Mouse (Mus musculus) forebrain, embryonic 13.5 days (tissue): ENCODE data around the gene Gbf1. TPM values are rescaled to one million over a fixed set of nuclear protein-coding genes. Genes with fewer than 3 reads are reported as not detected.

Experiments used
- ATAC-seq: fragments of 200-750 bp; cut with Nextera tagmentation; 2 replicates; pipeline ENCODE4 v1.8.0; 2017
- H3K27ac ChIP-seq: fragments of 300-500 bp; sonication (generic); 2 replicates; pipeline ENCODE4 v1.5.1; 2015; ENCODE audit warnings: inconsistent platforms, mild to moderate bottlenecking, moderate library complexity
- H3K27me3 ChIP-seq: fragments of 300-500 bp; sonication (generic); 2 replicates; pipeline ENCODE4 v1.6.1; 2015; ENCODE audit warnings: mild to moderate bottlenecking, inconsistent platforms
- H3K36me3 ChIP-seq: fragments of 300-500 bp; sonication (generic); 2 replicates; pipeline ENCODE4 v1.6.1; 2015; ENCODE audit warnings: mild to moderate bottlenecking, inconsistent platforms; ENCODE audit not compliant: poor library complexity, severe bottlenecking
- H3K4me1 ChIP-seq: fragments of 300-500 bp; sonication (generic); 2 replicates; pipeline ENCODE4 v1.6.1; 2015; ENCODE audit warnings: inconsistent platforms
- H3K4me2 ChIP-seq: fragments of 300-500 bp; sonication (generic); 2 replicates; pipeline ENCODE4 v1.6.1; 2015; ENCODE audit warnings: inconsistent platforms, mild to moderate bottlenecking, moderate library complexity
- H3K4me3 ChIP-seq: fragments of 300-500 bp; sonication (generic); 2 replicates; pipeline ENCODE4 v1.5.1; 2015; ENCODE audit warnings: mild to moderate bottlenecking, inconsistent platforms
- H3K9ac ChIP-seq: fragments of 300-500 bp; sonication (generic); 2 replicates; pipeline ENCODE4 v1.6.1; 2015; ENCODE audit warnings: mild to moderate bottlenecking, inconsistent platforms
- H3K9me3 ChIP-seq: fragments of 300-500 bp; sonication (generic); replicated peaks from 2 replicates; pipeline ENCODE4 v1.6.1; 2016; ENCODE audit warnings: inconsistent platforms
- WGBS: fragments of 180-500 bp; shearing (Covaris S2); methylation state at CpG from one replicate; pipeline ENCODE4 v1.1.7; 2015; 5-methylcytosine and 5-hydroxymethylcytosine counted together
- polyA plus RNA-seq: library from polyadenylated mRNA; unstranded; fragments of >200 nt; fragmentation: Nextera tagmentation; extraction: Ambion mirVana; gene quantifications from 2 replicates; pipeline ENCODE4 v1.2.1, GENCODE M21; 2015

Gbf1 gene
- polyA plus RNA-seq, 1 experiment from 2014 or later = 54.4 TPM

DNA sequence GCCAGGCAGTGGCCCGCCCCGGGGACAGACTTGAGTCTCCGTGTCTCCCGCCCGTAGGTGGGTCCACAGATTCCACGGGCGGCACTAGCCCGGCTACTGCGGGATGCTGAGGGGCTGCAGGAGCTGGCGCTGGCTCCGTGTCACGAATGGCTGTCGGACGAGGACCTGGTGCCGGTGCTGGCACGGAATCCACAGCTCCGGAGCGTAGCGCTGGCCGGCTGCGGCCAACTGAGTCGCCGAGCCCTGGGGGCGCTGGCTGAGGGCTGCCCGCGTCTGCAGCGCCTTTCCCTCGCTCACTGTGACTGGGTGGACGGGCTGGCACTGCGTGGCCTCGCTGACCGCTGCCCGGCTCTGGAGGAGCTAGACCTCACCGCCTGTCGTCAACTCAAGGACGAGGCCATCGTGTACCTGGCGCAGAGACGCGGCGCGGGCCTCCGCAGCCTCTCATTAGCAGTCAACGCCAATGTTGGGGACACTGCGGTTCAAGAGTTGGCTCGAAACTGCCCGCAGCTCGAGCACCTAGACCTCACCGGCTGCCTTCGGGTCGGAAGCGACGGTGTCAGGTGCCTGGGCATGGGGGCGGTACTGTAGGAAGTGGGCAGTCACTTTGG is 176.8 kb downstream of the Gbf1 start:
- H3K27ac ChIP-seq = peak overlapping the region; percentile 95
- peak overlapping the region; percentile 100 for H3K4me2 ChIP-seq
- peak overlapping the region; percentile 75 for H3K4me3 ChIP-seq
- peak overlapping the region; percentile 83 for H3K9ac ChIP-seq
- H3K4me1 ChIP-seq = peaks cover 58% of the 10 kb centered on the region
- peaks cover 30% of the 10 kb centered on the region for H3K36me3 ChIP-seq
- WGBS = under 1% methylated on average over 53 of the region's 54 CpGs
- peak; percentile 14 for ATAC-seq
- no peaks in the 10 kb centered on the region for H3K9me3 ChIP-seq
- peaks cover 23% of the 10 kb centered on the region for H3K27me3 ChIP-seq

- ATAC-seq = no peak
- H3K36me3 ChIP-seq = peaks cover 30% of the 10 kb centered on the region
- H3K9ac ChIP-seq = no peak overlapping the region
- H3K4me3 ChIP-seq = peak overlapping the region; percentile 75
- peaks cover 50% of the 10 kb centered on the region for H3K4me1 ChIP-seq
- peaks cover 15% of the 10 kb centered on the region for H3K27me3 ChIP-seq
- H3K4me2 ChIP-seq = peak overlapping the region; percentile 100
- H3K9me3 ChIP-seq = no peaks in the 10 kb centered on the region
- no peak overlapping the region for H3K27ac ChIP-seq
- WGBS = 5% methylated on average over 16 of the region's 16 CpGs
Observed at GRCm38 (mm10) chr19:46329951-46330350, 177.6 kb downstream of the Gbf1 start.

DNA sequence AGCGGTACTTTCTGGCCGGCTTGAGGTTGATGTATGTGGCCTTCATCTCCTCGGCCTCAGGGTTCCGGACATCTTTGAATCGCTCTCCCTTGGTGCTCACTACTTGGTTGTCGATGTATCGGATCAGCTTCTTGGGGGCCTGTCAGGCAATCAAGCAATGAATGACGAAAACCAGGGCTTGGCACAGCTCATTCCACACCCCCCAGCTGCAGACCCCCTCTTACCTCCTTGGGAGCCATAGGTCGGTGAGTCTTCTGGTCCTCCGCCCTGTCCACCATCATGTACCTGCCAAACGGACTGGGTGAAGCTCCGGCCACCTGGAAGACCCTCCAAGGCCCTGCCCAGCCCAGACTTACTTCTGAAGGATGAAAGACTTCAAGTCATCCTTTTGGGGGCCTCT is 178.4 kb downstream of the Gbf1 start:
- WGBS = 92% methylated on average over 12 of the region's 12 CpGs
- no peak for ATAC-seq
- Histone ChIP-seq H3K36me3 (peaks cover 30% of the 10 kb centered on the region), H3K4me3 (no peak overlapping the region), H3K9ac (no peak overlapping the region), H3K4me2 (no peak overlapping the region), H3K27ac (no peak overlapping the region), H3K27me3 (peaks cover 8% of the 10 kb centered on the region), H3K9me3 (no peaks in the 10 kb centered on the region), H3K4me1 (peaks cover 45% of the 10 kb centered on the region)

DNA sequence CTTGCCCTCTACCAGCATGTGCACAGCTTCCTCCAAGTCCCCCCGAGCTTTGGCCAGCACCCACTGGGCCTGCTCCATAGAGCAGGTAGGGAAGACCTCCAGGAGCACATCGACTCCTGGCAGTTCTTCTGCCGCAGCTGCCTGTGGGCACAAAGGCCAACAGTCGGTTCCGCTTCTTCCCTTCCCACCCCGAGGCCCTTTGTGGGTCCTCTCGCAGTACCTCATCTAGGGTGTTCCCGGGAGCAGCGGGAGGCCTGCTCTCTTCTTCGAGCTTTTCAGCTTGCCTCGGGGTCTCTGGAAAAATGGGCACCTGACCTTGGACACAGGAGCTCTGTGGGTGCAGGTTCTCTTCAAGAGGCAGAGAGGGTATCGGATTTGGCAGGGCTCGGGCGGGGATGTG is 179.0 kb downstream of the Gbf1 start:
- no peak for ATAC-seq
- Histone ChIP-seq H3K36me3 (peaks cover 30% of the 10 kb centered on the region), H3K27ac (no peak overlapping the region), H3K4me2 (no peak overlapping the region), H3K4me1 (peaks cover 41% of the 10 kb centered on the region), H3K9me3 (no peaks in the 10 kb centered on the region), H3K9ac (no peak overlapping the region), H3K27me3 (0 out of 2 replicates have a peak, but pooled peaks cover 2% of the 10 kb centered on the region), H3K4me3 (no peak overlapping the region)
- WGBS = 91% methylated on average over 14 of the region's 14 CpGs

- Histone ChIP-seq H3K9me3 (no peaks in the 10 kb centered on the region), H3K4me2 (no peak overlapping the region), H3K9ac (no peak overlapping the region), H3K27ac (no peak overlapping the region), H3K4me1 (peaks cover 37% of the 10 kb centered on the region), H3K36me3 (peaks cover 30% of the 10 kb centered on the region), H3K27me3 (no peaks in the 10 kb centered on the region), H3K4me3 (no peak overlapping the region)
- no peak for ATAC-seq
- 91% methylated on average over 3 of the region's 3 CpGs for WGBS
Observed at GRCm38 (mm10) chr19:46331936-46332335, 179.6 kb downstream of the Gbf1 start.

DNA sequence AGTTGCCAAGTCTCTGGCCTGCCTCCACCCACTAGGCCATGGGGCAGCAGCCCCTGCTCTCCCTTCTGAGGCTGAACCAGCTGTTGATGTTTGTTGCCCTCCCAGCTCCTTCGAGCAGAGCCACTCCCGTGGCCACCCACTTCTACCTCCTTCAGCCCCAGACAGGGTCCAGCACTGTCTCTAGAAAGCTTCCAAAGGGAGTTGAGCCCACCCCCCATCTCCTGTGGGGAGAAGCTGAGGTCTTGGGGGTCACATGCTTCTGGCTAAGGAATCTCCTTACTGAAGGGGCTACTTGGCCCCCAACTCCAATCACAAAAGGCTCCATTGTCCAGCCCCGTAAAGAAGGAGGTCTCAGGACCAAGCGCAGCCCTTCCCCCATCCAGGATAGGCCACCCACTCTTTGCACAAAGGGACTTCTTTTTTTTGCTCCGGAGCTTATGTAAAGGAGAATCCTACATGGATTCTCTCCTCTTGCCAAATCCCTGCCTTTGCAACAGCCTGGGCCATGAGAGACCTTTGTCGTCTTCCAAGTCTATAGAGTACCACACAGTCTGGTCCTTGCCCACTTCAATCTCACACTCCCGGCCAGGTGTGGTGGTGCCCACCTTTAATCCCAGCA is 180.5 kb downstream of the Gbf1 start:
- peaks cover 30% of the 10 kb centered on the region for H3K36me3 ChIP-seq
- WGBS = 30% methylated on average over 7 of the region's 7 CpGs
- H3K27ac ChIP-seq = no peak overlapping the region
- peaks cover 37% of the 10 kb centered on the region for H3K4me1 ChIP-seq
- H3K9me3 ChIP-seq = no peaks in the 10 kb centered on the region
- H3K4me3 ChIP-seq = no peak overlapping the region
- no peak for ATAC-seq
- H3K4me2 ChIP-seq = no peak overlapping the region
- H3K27me3 ChIP-seq = no peaks in the 10 kb centered on the region
- H3K9ac ChIP-seq = peak overlapping the region; percentile 30; the same call in 1 of the 2 replicates

GRCm38 (mm10) chr19:46333906-46334305 is 181.6 kb downstream of the Gbf1 start:
- no peak overlapping the region for H3K4me2 ChIP-seq

More at GRCm38 (mm10) chr19:46333906-46334305, 181.6 kb downstream of the Gbf1 start:
- Histone ChIP-seq H3K9me3 (no peaks in the 10 kb centered on the region), H3K27me3 (no peaks in the 10 kb centered on the region), H3K9ac (no peak overlapping the region), H3K4me3 (no peak overlapping the region), H3K36me3 (peaks cover 30% of the 10 kb centered on the region), H3K4me1 (peaks cover 34% of the 10 kb centered on the region), H3K27ac (no peak overlapping the region)
- ATAC-seq = no peak
- 97% methylated on average over 3 of the region's 3 CpGs for WGBS

Other genes with a start within 250 kb of the Gbf1 start
- gene Armh3, start 154.0 kb upstream of the Gbf1 start, polyA plus RNA-seq = 17.0 and 21.5 TPM in 2 replicates
- gene Hps6, start 149.0 kb upstream of the Gbf1 start, polyA plus RNA-seq = 1.6 and 1.9 TPM in 2 replicates
- gene Pprc1, start 107.6 kb upstream of the Gbf1 start, polyA plus RNA-seq = 22.3 and 26.6 TPM in 2 replicates
- gene Ldb1, start 107.3 kb upstream of the Gbf1 start, polyA plus RNA-seq = 118 and 119 TPM in 2 replicates
- 87.8 and 94.8 TPM in 2 replicates for gene Nolc1, start 76.6 kb upstream of the Gbf1 start, polyA plus RNA-seq
- not detected in 2 replicates for gene Elovl3, start 20.6 kb upstream of the Gbf1 start, polyA plus RNA-seq
- 0.47 TPM in 1 of 2 replicates, not detected in the other for gene Pitx3, start 4.2 kb upstream of the Gbf1 start, polyA plus RNA-seq
- gene Nfkb2, start 151.8 kb downstream of the Gbf1 start, polyA plus RNA-seq = 1.1 and 1.5 TPM in 2 replicates
- 31.0 and 34.8 TPM in 2 replicates for gene Psd, start 174.6 kb downstream of the Gbf1 start, polyA plus RNA-seq
- 30.8 and 32.8 TPM in 2 replicates for gene Fbxl15, start 175.7 kb downstream of the Gbf1 start, polyA plus RNA-seq
- gene Cuedc2, start 186.2 kb downstream of the Gbf1 start, polyA plus RNA-seq = 304 and 309 TPM in 2 replicates
- 7.6 and 7.8 TPM in 2 replicates for gene Mfsd13a, start 188.6 kb downstream of the Gbf1 start, polyA plus RNA-seq
- 1.7 and 2.2 TPM in 2 replicates for gene 2310034G01Rik, start 197.8 kb downstream of the Gbf1 start, polyA plus RNA-seq
- 285 and 307 TPM in 2 replicates for gene Actr1a, start 243.2 kb downstream of the Gbf1 start, polyA plus RNA-seq
- 28.0 and 30.3 TPM in 2 replicates for gene Sufu, start 244.4 kb downstream of the Gbf1 start, polyA plus RNA-seq